Mouse (Mus musculus) ovary, postnatal 14 days (tissue): ENCODE measurements around the gene Gmeb1.
"Not testable (repeated sequence)": the region's sequence is repeated elsewhere in the genome, so short reads cannot be mapped to it uniquely, and the experiment has no call there.

Source experiments
- DNase-seq: peaks from one replicate; pipeline ENCODE4 v3.0.0; 2022; ENCODE audit warnings: low spot score

Gene Gmeb1

GRCm38 (mm10) chr4:132222001-132222400 lies 39.4 kb downstream of the Gmeb1 start:
- not testable (repeated sequence) for DNase-seq

- not testable (repeated sequence) for DNase-seq
Observed at GRCm38 (mm10) chr4:132218439-132218838, 43.0 kb downstream of the Gmeb1 start.

- DNase-seq = no peak
Observed at GRCm38 (mm10) chr4:132217781-132218180, 43.6 kb downstream of the Gmeb1 start.

GRCm38 (mm10) chr4:132216602-132217001 lies 44.8 kb downstream of the Gmeb1 start:
- DNase-seq = no peak

GRCm38 (mm10) chr4:132214847-132215246 lies 46.6 kb downstream of the Gmeb1 start:
- DNase-seq = no peak

GRCm38 (mm10) chr4:132211953-132212734 lies 49.3 kb downstream of the Gmeb1 start, which contains the start of gene Ythdf2:
Ythdf2 (minus strand) TSS chr4:132212303.
- peak; percentile 98 for DNase-seq

GRCm38 (mm10) chr4:132211091-132211942 lies 50.1 kb downstream of the Gmeb1 start:
- DNase-seq = peak; percentile 21

- DNase-seq = no peak
Observed at GRCm38 (mm10) chr4:132210325-132210724, 51.1 kb downstream of the Gmeb1 start.

- DNase-seq = no peak
Observed at GRCm38 (mm10) chr4:132209299-132209698, 52.1 kb downstream of the Gmeb1 start.

GRCm38 (mm10) chr4:132207280-132207679 lies 54.1 kb downstream of the Gmeb1 start:
- DNase-seq = no peak

- DNase-seq = no peak
Observed at GRCm38 (mm10) chr4:132198771-132199170, 62.6 kb downstream of the Gmeb1 start.

- no peak for DNase-seq
Observed at GRCm38 (mm10) chr4:132198285-132198712, 63.1 kb downstream of the Gmeb1 start.

GRCm38 (mm10) chr4:132194975-132195374 lies 66.4 kb downstream of the Gmeb1 start:
- DNase-seq = no peak

GRCm38 (mm10) chr4:132194373-132194772 lies 67.0 kb downstream of the Gmeb1 start:
- DNase-seq = no peak

- DNase-seq = no peak
Observed at GRCm38 (mm10) chr4:132187826-132188401, 73.5 kb downstream of the Gmeb1 start.

- no peak for DNase-seq
Observed at GRCm38 (mm10) chr4:132183162-132183561, 78.2 kb downstream of the Gmeb1 start.

GRCm38 (mm10) chr4:132181721-132182658 lies 79.4 kb downstream of the Gmeb1 start:
- no peak for DNase-seq

- peak; percentile 25 for DNase-seq
Observed at GRCm38 (mm10) chr4:132180710-132181109, 80.7 kb downstream of the Gmeb1 start.

GRCm38 (mm10) chr4:132178630-132179059 lies 82.8 kb downstream of the Gmeb1 start:
- peak; percentile 59 for DNase-seq

- no peak for DNase-seq
Observed at GRCm38 (mm10) chr4:132176474-132176873, 84.9 kb downstream of the Gmeb1 start.
